Mouse (Mus musculus) naive thymus-derived CD4-positive, alpha-beta T cell, adult 2 months (primary cell): ENCODE measurements around the gene Sprr2a1.
"Not testable (repeated sequence)": the region's sequence is repeated elsewhere in the genome, so short reads cannot be mapped to it uniquely, and the experiment has no call there.

Experiments used
- DNase-seq: peaks from one replicate; pipeline ENCODE4 v3.0.0-alpha.2; 2011; ENCODE audit warnings: low read depth

The Sprr2a1 gene

DNA sequence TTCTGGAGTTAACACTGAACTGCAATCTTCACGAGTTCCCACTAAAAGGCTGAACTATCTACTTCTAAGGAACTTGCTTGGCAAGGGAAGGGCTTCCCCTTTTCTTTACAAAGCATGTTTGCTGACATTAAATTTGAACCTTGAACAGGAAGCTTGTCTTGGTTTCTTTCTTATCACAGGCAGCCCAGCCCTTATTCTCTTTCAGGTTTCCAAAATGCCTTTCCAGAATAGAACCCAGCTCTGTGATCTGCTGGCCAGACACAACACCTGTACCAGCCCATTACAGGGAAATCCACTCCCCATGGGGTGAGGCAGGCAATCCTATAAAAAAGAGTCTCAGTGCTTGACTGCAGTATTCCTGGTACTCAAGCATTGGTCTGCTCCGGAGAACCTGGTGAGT lies at the start of gene Sprr2a1, which contains the start of gene Sprr2a2:
Gene Sprr2a1 (plus strand): TSS at position 231 of the 400 bp plus-strand sequence.
Gene Sprr2a2 (plus strand): TSS at position 352 of the 400 bp plus-strand sequence.
- not testable (repeated sequence) for DNase-seq

DNA sequence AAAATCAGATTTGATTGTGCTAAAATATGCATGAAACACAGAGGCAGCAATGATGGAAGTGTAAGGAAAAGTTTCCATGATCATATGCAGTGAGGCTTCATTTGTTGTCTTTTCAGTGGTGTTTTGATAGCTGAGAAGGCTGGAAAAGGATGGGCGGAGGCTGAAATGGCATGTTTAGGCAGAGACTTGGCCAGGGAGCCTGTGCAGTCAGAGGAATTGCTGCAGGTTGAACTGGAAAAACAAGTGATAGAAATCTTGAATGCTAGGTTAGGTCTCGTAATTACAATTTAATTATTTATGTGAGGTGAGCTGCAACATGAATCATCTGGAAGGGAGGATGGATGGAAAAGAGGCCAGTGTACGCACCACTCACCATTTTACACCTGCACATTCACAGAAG lies 45.8 kb upstream of the Sprr2a1 start:
- no peak for DNase-seq

DNA sequence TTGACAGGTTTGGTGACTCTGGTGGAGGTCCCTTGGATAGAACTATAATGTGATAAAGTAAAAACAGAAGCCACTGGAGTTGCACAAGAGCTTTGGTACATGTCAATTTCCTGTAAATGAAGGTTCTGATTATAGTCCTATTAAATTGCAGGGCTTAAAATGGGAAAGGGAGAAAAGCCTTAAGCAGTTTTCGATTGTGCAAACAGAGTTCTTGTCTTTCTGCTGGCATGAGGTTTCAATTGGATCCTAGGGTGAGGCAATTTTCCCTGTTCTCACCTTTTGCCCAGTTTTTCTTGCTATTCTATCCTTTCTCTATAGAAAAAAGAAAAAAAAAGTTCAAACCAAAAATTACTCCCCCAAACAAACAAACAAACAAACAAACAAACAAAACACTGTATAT lies 38.7 kb upstream of the Sprr2a1 start:
- no peak for DNase-seq

DNA sequence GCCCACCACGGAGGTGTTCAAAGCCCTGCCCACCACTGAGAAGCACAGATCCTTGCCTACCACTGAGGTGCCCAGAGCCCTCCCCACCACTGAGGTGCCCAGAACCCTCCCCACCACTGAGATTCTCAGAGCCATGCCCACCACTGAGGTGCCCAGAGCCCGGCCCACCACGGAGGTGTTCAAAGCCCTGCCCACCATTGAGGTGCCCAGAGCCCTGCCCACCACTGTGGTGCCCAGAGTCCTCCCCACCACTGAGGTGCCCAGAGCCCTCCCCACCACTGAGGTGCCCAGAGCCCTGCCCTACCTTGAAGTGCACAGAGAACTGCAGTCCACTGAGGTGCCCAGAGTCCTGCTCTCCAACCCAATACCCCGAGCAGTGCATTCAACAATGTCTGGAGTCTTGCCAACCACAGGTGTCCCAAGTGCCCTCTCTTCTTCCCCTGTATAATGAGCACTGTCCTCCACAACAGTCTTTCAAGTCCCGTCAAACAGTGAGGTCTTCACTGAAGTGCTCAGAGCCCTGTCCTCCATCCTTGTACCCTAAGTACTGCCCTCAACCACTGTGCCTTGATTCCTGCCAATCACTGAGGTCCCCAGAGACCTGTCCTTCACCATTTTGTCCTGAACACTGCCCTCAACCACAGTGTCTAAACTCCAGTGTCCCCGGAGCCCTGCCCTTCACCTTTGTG lies 19.9 kb upstream of the Sprr2a1 start:
- no peak for DNase-seq

DNA sequence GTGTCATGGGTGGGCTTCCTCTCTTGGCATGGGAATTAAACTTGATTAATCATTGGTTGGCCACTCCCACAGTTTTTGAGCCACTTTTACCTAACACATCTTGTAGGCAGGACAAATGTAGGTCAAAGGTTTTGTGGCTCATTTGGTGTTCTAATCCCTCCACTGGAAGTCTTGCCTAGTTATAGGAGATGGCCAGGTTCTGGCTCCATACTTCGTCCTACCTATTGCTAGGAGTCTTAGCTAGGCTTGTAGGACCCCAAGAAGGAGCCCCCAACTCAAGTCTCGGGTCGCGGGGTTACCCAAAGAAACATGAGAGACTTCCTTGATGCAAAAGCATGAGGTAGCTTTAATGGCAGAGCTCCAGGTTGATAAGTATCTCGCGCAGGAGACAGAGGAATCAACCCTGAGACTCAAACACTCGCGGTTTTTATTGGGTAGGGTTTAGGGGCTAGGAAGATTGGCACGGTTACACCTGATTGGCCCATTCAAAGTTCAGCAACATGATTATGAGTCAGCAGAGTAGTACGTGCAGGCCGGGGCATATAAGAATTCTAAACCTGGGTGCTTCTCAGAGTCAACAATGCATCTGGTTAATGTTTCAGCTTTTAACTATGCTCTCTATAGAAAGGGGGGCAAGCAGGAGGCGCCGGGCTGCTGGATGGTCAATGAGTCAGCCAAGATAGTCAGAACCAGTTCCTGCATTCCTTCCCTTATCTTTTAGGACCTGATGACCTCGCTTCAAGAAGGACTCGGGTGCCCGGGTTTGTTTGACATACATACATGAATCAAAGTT lies 4.3 kb upstream of the Sprr2a1 start:
- DNase-seq, result not testable (repeated sequence)

DNA sequence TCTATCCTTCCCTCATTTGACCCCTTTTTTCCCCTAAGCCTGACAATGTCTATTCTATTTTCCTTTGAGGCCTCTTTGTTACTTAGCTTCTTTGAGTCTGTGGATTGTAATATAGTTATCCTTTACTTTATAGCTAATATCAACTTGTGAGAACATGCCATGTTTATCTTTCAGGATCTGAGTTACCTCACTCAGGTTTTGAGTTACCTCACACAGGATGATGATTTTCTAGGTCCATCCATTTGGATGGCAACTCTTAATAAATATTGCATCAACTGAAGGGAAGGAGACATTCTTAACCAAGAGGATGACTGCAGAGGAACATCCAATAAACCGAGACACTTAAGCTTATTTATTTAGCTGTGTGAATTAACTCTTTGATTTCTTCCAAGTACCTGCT lies 3.5 kb upstream of the Sprr2a1 start:
- DNase-seq, result not testable (repeated sequence)

DNA sequence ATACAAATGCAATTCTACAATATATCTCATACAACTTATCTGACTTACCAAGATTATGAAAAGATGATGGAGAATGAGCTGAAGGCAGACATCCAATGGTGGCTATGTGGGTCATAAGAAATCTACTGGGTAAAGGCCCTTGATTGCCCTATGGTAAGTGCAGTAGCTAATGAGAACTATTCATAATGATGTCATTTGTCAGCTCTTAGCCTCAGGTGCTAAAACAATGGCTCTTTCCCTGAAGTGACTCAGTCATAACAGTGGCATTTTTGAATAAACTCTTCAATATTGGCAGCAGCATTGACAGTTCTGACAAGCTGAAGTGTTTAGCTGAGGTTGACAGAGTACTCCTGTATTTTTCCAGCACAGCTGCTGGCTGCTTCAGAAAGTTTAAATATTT lies 1.9 kb upstream of the Sprr2a1 start:
- not testable (repeated sequence) for DNase-seq

DNA sequence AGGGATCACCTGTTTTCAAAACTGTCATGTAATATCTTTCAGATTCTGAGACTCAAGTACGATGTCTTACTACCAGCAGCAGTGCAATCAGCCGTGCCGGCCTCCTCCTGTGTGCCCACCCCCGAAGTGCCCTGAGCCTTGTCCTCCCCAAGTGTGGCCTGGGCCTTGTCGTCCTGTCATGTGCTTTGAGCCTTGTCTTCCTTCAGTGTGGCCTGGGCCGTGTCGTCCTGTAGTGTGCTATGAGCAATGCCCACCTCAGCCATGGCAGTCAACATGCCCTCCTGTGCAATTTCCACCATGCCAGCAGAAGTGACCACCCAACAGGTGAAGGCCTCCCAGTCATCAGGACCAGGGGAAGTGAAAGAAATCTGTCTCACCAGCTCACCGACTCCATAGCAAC lies 3.4 kb downstream of the Sprr2a1 start:
- DNase-seq, result not testable (repeated sequence)

DNA sequence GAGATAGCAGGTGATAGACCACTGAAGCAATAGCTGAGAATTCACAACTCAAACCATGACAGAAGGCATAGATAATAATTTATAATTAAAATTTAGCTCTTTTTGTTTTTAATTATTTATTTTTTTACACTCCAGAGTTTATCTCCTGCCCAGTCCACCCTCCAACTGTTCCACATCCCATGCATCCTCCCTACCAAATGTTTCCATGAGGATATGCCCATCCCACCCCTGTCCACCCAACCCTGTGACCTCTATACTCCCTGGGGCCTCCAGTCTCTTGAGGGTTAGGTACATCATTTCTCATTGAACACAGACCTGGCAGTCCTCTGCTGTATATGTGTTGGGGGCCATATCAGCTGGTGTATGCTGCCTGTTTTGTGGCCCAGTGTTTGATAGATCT lies 8.1 kb downstream of the Sprr2a1 start:
- not testable (repeated sequence) for DNase-seq

DNA sequence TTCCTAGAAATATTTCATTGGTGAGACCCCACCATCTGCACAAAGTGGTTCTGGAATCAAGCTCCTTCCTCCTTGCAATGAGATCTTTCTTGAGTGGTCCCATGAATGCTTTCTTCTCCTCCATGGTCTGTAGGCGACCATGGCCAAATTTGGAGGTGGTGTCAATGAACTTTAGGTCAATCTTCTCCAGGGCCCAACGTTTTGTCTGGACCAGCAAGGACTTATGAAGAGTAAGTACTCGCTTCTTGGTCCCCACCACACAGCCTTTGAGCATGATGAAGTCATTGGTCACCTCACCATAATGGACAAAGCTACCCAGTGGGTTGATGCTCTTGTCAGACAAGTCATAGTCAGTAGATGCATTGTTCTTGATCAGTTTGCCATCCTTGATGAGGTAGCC lies 11.8 kb downstream of the Sprr2a1 start:
- DNase-seq, result not testable (repeated sequence)

DNA sequence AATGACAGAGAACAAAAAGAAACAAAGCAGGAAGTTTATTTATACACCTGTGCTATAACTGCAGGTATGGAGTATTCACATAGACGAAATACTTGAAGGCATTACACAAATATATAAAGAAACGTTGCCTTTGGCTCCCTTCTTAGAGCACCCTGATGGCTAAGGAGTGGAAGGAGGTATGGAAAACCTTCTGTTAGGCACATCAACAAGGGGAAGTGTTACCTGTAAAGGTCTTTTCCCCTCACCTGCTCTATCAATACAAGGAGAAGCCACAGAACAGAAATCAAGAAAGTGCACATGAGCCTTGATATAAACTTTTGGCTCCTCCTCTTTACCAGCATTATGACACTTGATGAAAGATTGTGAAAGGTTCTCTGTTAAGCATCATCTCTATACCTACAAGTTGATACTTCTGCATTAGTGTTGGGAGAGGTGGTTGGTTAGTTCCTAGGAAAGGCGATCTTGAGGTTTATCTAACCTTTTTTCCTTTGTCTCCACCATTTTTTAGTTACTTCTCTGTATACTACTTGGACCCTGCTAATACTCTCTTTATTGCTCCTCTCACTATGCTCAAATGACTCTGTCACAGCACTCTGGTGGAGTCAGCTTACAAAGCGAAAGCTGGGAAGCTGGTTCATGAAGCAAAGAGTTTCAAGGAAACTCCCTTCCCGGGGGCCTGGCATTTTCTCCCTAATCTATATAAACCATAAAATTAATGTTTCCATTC lies 21.0 kb downstream of the Sprr2a1 start:
- DNase-seq, result not testable (repeated sequence)

DNA sequence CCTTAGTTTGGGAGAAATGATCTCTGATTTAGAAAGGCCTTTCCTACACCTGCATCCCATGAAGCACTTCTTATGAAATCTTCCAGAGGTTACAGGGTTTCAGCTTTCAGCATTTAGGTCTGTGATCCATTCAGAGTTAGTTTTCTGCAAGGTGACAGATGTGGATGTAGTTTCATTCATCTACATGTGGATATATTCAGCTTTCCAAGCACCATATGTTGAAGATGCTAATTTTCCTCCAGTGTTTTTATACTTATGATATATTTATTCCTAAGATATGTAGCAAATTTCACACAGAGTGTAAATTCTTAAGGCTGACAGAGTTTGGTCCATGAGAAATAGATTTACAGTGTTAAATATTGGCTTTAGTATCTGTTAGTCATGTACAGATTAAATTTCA lies 23.1 kb downstream of the Sprr2a1 start:
- DNase-seq, result not testable (repeated sequence)

DNA sequence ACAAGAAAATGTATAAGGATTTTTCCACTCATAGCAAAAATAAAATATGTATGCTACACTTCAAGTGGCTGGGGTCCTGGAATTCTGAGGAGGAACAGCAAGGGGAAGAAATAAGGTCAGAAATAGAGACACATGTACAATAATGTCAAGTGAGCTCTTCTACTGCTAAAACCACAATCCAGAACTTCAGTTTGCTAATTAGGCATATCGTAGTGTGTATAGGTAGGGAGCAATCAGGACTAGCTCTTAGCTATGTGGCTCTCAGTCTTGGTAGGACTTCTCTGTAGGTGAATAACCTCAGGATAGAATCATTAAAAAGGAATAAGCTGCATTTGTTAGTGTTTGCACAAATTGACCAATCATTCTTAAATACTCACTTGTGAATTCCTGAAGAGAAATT lies 23.6 kb downstream of the Sprr2a1 start:
- DNase-seq, result not testable (repeated sequence)

DNA sequence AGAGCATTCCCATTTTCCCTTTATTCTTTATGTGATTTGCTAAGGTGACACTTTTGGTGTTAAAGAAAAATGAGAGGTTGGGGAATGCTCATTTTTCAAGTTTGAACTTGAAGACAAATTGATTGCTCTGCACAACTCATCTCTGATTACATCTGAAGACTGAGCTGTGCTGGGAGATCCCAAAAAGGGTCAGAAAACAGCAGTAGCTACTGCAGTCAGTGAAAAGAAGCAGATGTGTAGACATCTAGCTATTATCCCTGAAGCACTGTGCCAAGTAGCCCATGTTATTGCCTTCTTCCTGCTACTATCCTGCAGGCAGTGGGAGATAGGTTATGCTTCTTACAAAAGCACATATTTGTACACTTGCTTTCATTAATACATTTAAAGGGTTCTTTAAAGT lies 29.2 kb downstream of the Sprr2a1 start:
- DNase-seq, result not testable (repeated sequence)

DNA sequence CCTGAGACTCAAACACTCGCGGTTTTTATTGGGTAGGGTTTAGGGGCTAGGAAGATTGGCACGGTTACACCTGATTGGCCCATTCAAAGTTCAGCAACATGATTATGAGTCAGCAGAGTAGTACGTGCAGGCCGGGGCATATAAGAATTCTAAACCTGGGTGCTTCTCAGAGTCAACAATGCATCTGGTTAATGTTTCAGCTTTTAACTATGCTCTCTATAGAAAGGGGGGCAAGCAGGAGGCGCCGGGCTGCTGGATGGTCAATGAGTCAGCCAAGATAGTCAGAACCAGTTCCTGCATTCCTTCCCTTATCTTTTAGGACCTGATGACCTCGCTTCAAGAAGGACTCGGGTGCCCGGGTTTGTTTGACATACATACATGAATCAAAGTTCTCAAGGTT lies 30.6 kb downstream of the Sprr2a1 start:
- DNase-seq, result not testable (repeated sequence)

DNA sequence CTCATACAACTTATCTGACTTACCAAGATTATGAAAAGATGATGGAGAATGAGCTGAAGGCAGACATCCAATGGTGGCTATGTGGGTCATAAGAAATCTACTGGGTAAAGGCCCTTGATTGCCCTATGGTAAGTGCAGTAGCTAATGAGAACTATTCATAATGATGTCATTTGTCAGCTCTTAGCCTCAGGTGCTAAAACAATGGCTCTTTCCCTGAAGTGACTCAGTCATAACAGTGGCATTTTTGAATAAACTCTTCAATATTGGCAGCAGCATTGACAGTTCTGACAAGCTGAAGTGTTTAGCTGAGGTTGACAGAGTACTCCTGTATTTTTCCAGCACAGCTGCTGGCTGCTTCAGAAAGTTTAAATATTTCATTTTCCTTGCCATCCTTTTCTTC lies 32.9 kb downstream of the Sprr2a1 start:
- not testable (repeated sequence) for DNase-seq

DNA sequence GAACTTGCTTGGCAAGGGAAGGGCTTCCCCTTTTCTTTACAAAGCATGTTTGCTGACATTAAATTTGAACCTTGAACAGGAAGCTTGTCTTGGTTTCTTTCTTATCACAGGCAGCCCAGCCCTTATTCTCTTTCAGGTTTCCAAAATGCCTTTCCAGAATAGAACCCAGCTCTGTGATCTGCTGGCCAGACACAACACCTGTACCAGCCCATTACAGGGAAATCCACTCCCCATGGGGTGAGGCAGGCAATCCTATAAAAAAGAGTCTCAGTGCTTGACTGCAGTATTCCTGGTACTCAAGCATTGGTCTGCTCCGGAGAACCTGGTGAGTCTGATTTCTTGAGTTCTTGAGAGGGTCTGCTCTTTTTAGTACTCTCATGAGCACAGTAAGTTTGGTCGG lies 34.9 kb downstream of the Sprr2a1 start:
- DNase-seq, result not testable (repeated sequence)

DNA sequence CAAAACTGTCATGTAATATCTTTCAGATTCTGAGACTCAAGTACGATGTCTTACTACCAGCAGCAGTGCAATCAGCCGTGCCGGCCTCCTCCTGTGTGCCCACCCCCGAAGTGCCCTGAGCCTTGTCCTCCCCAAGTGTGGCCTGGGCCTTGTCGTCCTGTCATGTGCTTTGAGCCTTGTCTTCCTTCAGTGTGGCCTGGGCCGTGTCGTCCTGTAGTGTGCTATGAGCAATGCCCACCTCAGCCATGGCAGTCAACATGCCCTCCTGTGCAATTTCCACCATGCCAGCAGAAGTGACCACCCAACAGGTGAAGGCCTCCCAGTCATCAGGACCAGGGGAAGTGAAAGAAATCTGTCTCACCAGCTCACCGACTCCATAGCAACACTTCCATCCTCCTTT lies 38.3 kb downstream of the Sprr2a1 start:
- DNase-seq, result not testable (repeated sequence)

DNA sequence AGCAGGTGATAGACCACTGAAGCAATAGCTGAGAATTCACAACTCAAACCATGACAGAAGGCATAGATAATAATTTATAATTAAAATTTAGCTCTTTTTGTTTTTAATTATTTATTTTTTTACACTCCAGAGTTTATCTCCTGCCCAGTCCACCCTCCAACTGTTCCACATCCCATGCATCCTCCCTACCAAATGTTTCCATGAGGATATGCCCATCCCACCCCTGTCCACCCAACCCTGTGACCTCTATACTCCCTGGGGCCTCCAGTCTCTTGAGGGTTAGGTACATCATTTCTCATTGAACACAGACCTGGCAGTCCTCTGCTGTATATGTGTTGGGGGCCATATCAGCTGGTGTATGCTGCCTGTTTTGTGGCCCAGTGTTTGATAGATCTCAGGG lies 42.9 kb downstream of the Sprr2a1 start:
- DNase-seq, result not testable (repeated sequence)

DNA sequence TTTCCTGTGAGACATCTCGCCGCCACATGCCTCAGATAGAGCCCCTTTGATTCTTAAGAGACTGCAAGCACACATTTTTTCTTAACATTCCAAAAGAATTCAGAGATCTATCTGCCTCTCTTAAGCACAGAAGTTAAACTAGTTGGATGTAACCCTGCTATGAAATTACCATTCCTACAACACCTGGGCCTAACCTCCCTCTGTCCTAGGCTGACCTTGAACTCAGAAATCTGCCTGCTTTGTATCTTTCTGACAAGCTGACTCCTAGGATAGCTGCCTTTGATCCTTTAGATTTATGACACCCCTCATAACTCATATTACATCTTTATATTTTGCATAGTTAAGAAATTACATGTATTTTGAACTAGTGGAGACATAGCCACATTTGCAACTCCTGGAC lies 47.9 kb downstream of the Sprr2a1 start:
- not testable (repeated sequence) for DNase-seq
